Mouse (Mus musculus) v-Abl transformed pro-B cells (cell line): ENCODE measurements around the gene Il1rn.

ENCODE experiments used
- in situ Hi-C, 2 experiments: fragments of 400-800 bp; cut with MboI; formaldehyde crosslinking; loops; one replicate each; pipeline ENCODE4 v1.15.1; 2025; ENCODE audit not compliant: unreplicated experiment in 2 of 2

Il1rn gene

GRCm38 (mm10) chr2:24367895-24368261 lies 31.2 kb downstream of the Il1rn start:
- in situ Hi-C loops: loop anchor here (5.0 kb wide), 2 partner anchors 34 to 39 kb away; no protein-coding TSS in a partner anchor

GRCm38 (mm10) chr2:24378747-24379450 lies 42.2 kb downstream of the Il1rn start:
- in situ Hi-C loops: no loop called here

- in situ Hi-C loops: no loop called here
Observed at GRCm38 (mm10) chr2:24382456-24383230, 46.0 kb downstream of the Il1rn start.

GRCm38 (mm10) chr2:24383636-24384035 lies 47.0 kb downstream of the Il1rn start:
- in situ Hi-C loops: no loop called here

GRCm38 (mm10) chr2:24384393-24384792 lies 47.7 kb downstream of the Il1rn start:
- in situ Hi-C loops: no loop called here

- in situ Hi-C loops: no loop called here
Observed at GRCm38 (mm10) chr2:24385111-24385961, 48.7 kb downstream of the Il1rn start.

- in situ Hi-C loops: no loop called here
Observed at GRCm38 (mm10) chr2:24386158-24386963, 49.7 kb downstream of the Il1rn start.

GRCm38 (mm10) chr2:24386964-24387320 lies 50.3 kb downstream of the Il1rn start:
- in situ Hi-C loops: no loop called here

GRCm38 (mm10) chr2:24387361-24388283 lies 51.0 kb downstream of the Il1rn start:
- in situ Hi-C loops: no loop called here

- in situ Hi-C loops: no loop called here
Observed at GRCm38 (mm10) chr2:24393251-24393650, 56.6 kb downstream of the Il1rn start.

GRCm38 (mm10) chr2:24397115-24397514 lies 60.5 kb downstream of the Il1rn start:
- in situ Hi-C loops: no loop called here

GRCm38 (mm10) chr2:24400711-24401110 lies 64.1 kb downstream of the Il1rn start:
- in situ Hi-C loops: loop anchor here in 1 of 2 experiments (5.0 kb wide), 2 partner anchors 33 to 108 kb away; partner anchors contain the start of genes Il1f10 and Psd4
